Comparison of ENCODE assay signal across 16 mouse cellular contexts in genomic region chr2:144679394-144679793, GRCm38 (mm10).
DNase-seq lines count a peak whose midpoint lies in the region; ATAC-seq lines count a peak whose summit lies in the region.
"Had no signal": no experiment of that assay in that cellular context is flagged by ENCODE, and none has a peak within 500 bp of the region (broad histone marks: within the 10 kb centered on the region; RNA-seq: fewer than 3 reads in every experiment).

No protein-coding gene starts in this region.

- peaks cover 10% of the 10 kb centered on the region for H3K4me1 ChIP-seq in lung, embryonic 15.5 days
- peaks cover 27% of the 10 kb centered on the region for H3K4me1 ChIP-seq in limb, embryonic 11.5 days (ENCODE audit: control insufficient read depth, insufficient read depth, low read length)
- H3K4me1 ChIP-seq in stomach, embryonic 15.5 days: peaks cover 7% of the 10 kb centered on the region
- H3K4me1 ChIP-seq: liver, embryonic 13.5 days had no signal

- intact Hi-C loops in heart, postnatal 25 days (cut with DNase I): no loop called here

- 41% methylated on average over 3 of the region's 3 CpGs for WGBS in lung, embryonic 15.5 days
- 34% methylated on average over 3 of the region's 3 CpGs for WGBS in limb, embryonic 11.5 days
- WGBS in stomach, embryonic 15.5 days: 34% methylated on average over 3 of the region's 3 CpGs

- H3K36me3 ChIP-seq in lung, embryonic 15.5 days: no peaks in the 10 kb centered on the region
- H3K36me3 ChIP-seq in limb, embryonic 11.5 days (ENCODE audit: control insufficient read depth, insufficient read depth, low read length): no peaks in the 10 kb centered on the region
- no peaks in the 10 kb centered on the region for H3K36me3 ChIP-seq in stomach, embryonic 15.5 days
- H3K36me3 ChIP-seq: heart, embryonic 15.5 days; liver, embryonic 13.5 days had no signal

- no peak overlapping the region for H3K9ac ChIP-seq in lung, embryonic 15.5 days
- no peak overlapping the region for H3K9ac ChIP-seq in limb, embryonic 11.5 days (ENCODE audit: low read length)
- no peak overlapping the region for H3K9ac ChIP-seq in stomach, embryonic 15.5 days
- H3K9ac ChIP-seq: heart, embryonic 15.5 days; liver, embryonic 13.5 days had no signal

- no peaks in the 10 kb centered on the region for H3K27me3 ChIP-seq in lung, embryonic 15.5 days
- no peaks in the 10 kb centered on the region for H3K27me3 ChIP-seq in limb, embryonic 11.5 days (ENCODE audit: control insufficient read depth, insufficient read depth, low read length)
- H3K27me3 ChIP-seq in stomach, embryonic 15.5 days (replicated peaks): no peaks in the 10 kb centered on the region
- H3K27me3 ChIP-seq: heart, embryonic 15.5 days; liver, embryonic 13.5 days had no signal

- peak; percentile 62 for ATAC-seq in lung, embryonic 15.5 days (ENCODE audit: borderline replicate concordance, extremely low read depth, low FRiP score, low TSS enrichment)
- ATAC-seq in limb, embryonic 11.5 days (ENCODE audit: insufficient number of reproducible peaks, low FRiP score, low TSS enrichment, low read depth): no peak
- 0 out of 2 replicates have a peak, but pooled peaks have one; percentile 41 for ATAC-seq in stomach, embryonic 15.5 days (ENCODE audit: insufficient read depth, low FRiP score, low read depth)

- H3K4me3 ChIP-seq in lung, embryonic 15.5 days: no peak overlapping the region
- H3K4me3 ChIP-seq in limb, embryonic 11.5 days (ENCODE audit: low read depth, low read length): no peak overlapping the region
- no peak overlapping the region for H3K4me3 ChIP-seq in stomach, embryonic 15.5 days (replicated peaks)
- H3K4me3 ChIP-seq: heart, embryonic 15.5 days; liver, embryonic 13.5 days had no signal

- peak; percentile 89 for DNase-seq in heart, adult 11 months
- no peak for DNase-seq in heart, postnatal 25 days (ENCODE audit: low spot score)
- no peak for DNase-seq in lung, postnatal 25 days (ENCODE audit: low spot score)
- DNase-seq in limb, embryonic 11.5 days (ENCODE audit: low spot score): peak; percentile 33
- DNase-seq in left cerebral cortex, adult 11 months (ENCODE audit: low spot score): no peak
- no peak for DNase-seq in c-Kit-positive CD71-positive TER-119-positive erythroid progenitor cells, embryonic 14.5 days (ENCODE audit: low spot score)
- DNase-seq: adrenal gland, postnatal 25 days; cerebellum, adult 9-11 months; embryo, embryonic 11 days; liver, embryonic 13.5 days; right cerebral cortex, adult 18-20 months; spleen, adult 18-20 months had no signal

- no peaks in the 10 kb centered on the region for H3K9me3 ChIP-seq in lung, embryonic 15.5 days
- H3K9me3 ChIP-seq in limb, embryonic 11.5 days (ENCODE audit: control insufficient read depth, low read length): no peaks in the 10 kb centered on the region
- no peaks in the 10 kb centered on the region for H3K9me3 ChIP-seq in stomach, embryonic 15.5 days
- H3K9me3 ChIP-seq: heart, embryonic 15.5 days; liver, embryonic 13.5 days had no signal

- H3K4me2 ChIP-seq in lung, embryonic 15.5 days: no peak overlapping the region
- H3K4me2 ChIP-seq in limb, embryonic 11.5 days (ENCODE audit: low read depth, severe bottlenecking): no peak overlapping the region
- H3K4me2 ChIP-seq in stomach, embryonic 15.5 days: no peak overlapping the region
- H3K4me2 ChIP-seq: heart, embryonic 15.5 days; liver, embryonic 13.5 days had no signal

- 0 out of 2 replicates have a peak overlapping the region, but pooled peaks have one; percentile 64 for H3K27ac ChIP-seq in lung, embryonic 15.5 days
- H3K27ac ChIP-seq in limb, embryonic 11.5 days (replicated peaks; ENCODE audit: low read depth, low read length): no peak overlapping the region
- H3K27ac ChIP-seq in stomach, embryonic 15.5 days: peak overlapping the region; percentile 54
- H3K27ac ChIP-seq: heart, embryonic 15.5 days; kidney, postnatal 0 days; liver, embryonic 13.5 days had no signal

Comparison
In these comparisons a context has a peak if more than half of its experiments do, and no peak if none do; other contexts are left out.
1. DNase-seq: peak in heart, adult 11 months (single experiment) and limb, embryonic 11.5 days (single experiment); none in heart, postnatal 25 days (single experiment), lung, postnatal 25 days (single experiment), left cerebral cortex, adult 11 months (single experiment) and c-Kit-positive CD71-positive TER-119-positive erythroid progenitor cells, embryonic 14.5 days (single experiment).